Mouse (Mus musculus) olfactory bulb, adult 2 months (tissue): Measurements from ENCODE around the gene Tradd.
"Not testable (repeated sequence)": the region's sequence is repeated elsewhere in the genome, so short reads cannot be mapped to it uniquely, and the experiment has no call there.

ENCODE experiments used
- CTCF ChIP-seq: fragments of 200-500 bp; IDR thresholded peaks from 2 replicates; pipeline ENCODE4 v1.5.1; 2012; ENCODE audit warnings: low read depth, mild to moderate bottlenecking, low read length, moderate library complexity; ENCODE audit not compliant: insufficient read depth
- POLR2A ChIP-seq: fragments of 200-500 bp; IDR thresholded peaks from 2 replicates; pipeline ENCODE4 v1.6.1; 2012; ENCODE audit warnings: mild to moderate bottlenecking, low read depth, low read length, moderate library complexity; ENCODE audit not compliant: insufficient read depth

GRCm38 (mm10) chr8:105291802-105292201, 27.4 kb upstream of the Tradd start:
- not testable (repeated sequence) for TF ChIP-seq POLR2A, CTCF
